Mouse (Mus musculus): ENCODE results near the gene Lin52. TPM values are rescaled to one million over a fixed set of nuclear protein-coding genes. Genes with fewer than 3 reads are reported as not detected.

The Lin52 gene
- polyA plus RNA-seq, 1 experiment: 26.3 TPM

DNA sequence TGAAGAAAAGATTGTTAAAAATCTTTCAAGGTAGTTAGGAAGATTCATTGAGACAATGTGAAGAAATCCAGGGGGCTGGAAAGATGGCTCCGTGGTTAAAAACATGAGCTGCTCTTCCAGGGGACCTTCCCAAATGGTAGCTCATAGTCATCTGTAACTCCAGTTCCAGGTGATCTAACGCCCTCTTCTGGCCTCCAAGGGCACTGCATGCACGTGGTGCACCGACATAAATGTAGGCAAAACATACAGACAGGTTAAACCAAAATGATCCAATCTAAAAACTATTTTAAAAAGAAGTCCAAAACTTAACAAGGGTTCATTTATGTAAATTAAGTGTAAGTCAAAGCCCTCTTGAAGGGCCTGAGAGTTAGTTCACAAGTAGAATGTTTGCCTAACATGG, 111.3 kb downstream of the Lin52 start:
- Histone ChIP-seq H3K36me3 (ENCODE audit: control insufficient read depth, insufficient read depth, low read length) (no peaks in the 10 kb centered on the region), H3K4me3 (ENCODE audit: insufficient read depth, low read depth, low read length) (no peak overlapping the region), H3K27me3 (replicated peaks; ENCODE audit: control insufficient read depth, insufficient read depth, low read length) (no peaks in the 10 kb centered on the region), H3K27ac (ENCODE audit: insufficient read depth, low read depth, low read length) (no peak overlapping the region), H3K4me1 (ENCODE audit: control insufficient read depth, insufficient read depth, low read length) (no peaks in the 10 kb centered on the region)
- 61% methylated on average over 4 of the region's 4 CpGs for WGBS
- no peak for TF ChIP-seq POLR2A (IDR thresholded peaks at IDR 0.05; ENCODE audit: low read depth, low read length)
- no peak for TF ChIP-seq CTCF (conservative IDR thresholded peaks at IDR 0.05; ENCODE audit: insufficient read depth, insufficient read length, low read depth, low read length)
- DNase-seq: no peak

DNA sequence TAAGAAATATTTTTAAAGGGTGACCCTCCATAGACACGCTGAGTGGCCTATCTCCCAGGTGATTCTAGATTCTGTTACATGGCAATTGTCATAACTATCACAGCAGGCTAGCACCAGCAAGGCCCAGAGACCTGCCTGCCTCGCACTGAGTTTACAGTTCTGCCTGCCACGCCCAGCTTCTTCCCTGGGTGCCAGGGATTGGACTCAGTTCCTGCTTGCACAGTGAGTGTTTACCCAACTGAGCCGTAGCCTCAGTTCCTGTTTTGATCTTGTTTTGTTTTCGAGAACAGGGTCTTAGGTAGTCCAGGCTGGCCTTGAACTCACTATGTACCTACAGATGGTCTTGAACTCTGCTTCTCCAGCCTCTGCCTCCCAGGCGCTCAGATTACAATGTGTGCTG, 116.4 kb downstream of the Lin52 start:
- Histone ChIP-seq H3K36me3 (ENCODE audit: control insufficient read depth, insufficient read depth, low read length) (no peaks in the 10 kb centered on the region), H3K4me3 (ENCODE audit: insufficient read depth, low read depth, low read length) (no peak overlapping the region), H3K4me1 (ENCODE audit: control insufficient read depth, insufficient read depth, low read length) (no peaks in the 10 kb centered on the region; the same call in 1 of the 2 replicates), H3K27me3 (replicated peaks; ENCODE audit: control insufficient read depth, insufficient read depth, low read length) (peaks cover 20% of the 10 kb centered on the region), H3K27ac (ENCODE audit: insufficient read depth, low read depth, low read length) (no peak overlapping the region)
- DNase-seq: no peak
- 86% methylated on average over 6 of the region's 6 CpGs for WGBS
- TF ChIP-seq CTCF (conservative IDR thresholded peaks at IDR 0.05; ENCODE audit: insufficient read depth, insufficient read length, low read depth, low read length) (no peak), POLR2A (IDR thresholded peaks at IDR 0.05; ENCODE audit: low read depth, low read length) (no peak)

DNA sequence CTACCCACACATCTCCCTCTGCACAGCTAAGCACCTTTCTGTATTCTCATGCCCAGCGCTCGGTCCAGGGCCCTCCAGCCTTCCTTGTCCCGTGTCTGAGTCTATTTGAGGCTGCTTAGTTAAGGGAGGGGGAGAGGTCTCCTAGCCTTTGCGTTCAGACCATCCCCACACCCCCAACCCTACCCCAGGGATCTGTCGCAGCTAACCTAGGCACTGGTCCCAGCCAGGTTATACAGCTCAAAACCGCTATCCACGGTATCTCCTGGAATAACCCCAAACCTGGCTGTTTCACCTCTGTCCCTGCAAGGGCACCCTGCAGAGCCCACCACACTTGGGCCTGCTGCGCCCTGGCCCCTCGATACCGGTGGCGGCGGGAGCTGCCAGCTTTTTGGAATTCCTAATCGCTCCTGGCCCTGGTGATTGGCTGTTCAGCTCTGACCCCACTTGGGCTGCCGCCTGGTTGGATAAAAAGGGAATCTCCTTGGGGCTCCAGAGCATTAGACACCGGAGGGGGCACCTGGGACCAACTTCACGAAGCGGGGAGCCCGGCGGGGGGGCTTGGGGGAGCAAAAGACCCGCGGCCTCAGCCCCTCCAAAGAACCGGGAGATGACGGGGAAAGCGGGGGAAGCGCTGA, 118.2 kb downstream of the Lin52 start, which contains the start of gene Vsx2:
TSS of gene Vsx2 (plus strand) at position 427 of the 635 bp plus-strand sequence.
- no peak for DNase-seq
- Histone ChIP-seq H3K27ac (ENCODE audit: insufficient read depth, low read depth, low read length) (no peak within 1 kb of the TSS), H3K4me3 (ENCODE audit: insufficient read depth, low read depth, low read length) (no peak within 1 kb of the TSS), H3K36me3 (ENCODE audit: control insufficient read depth, insufficient read depth, low read length) (no peaks in the 10 kb centered on the region), H3K4me1 (ENCODE audit: control insufficient read depth, insufficient read depth, low read length) (no peaks in the 10 kb centered on the region; the same call in 1 of the 2 replicates), H3K27me3 (replicated peaks; ENCODE audit: control insufficient read depth, insufficient read depth, low read length) (peaks cover 20% of the 10 kb centered on the region)
- TF ChIP-seq CTCF (conservative IDR thresholded peaks at IDR 0.05; ENCODE audit: insufficient read depth, insufficient read length, low read depth, low read length) (no peak), POLR2A (IDR thresholded peaks at IDR 0.05; ENCODE audit: low read depth, low read length) (no peak)
- 8% methylated on average over 25 of the region's 25 CpGs for WGBS

DNA sequence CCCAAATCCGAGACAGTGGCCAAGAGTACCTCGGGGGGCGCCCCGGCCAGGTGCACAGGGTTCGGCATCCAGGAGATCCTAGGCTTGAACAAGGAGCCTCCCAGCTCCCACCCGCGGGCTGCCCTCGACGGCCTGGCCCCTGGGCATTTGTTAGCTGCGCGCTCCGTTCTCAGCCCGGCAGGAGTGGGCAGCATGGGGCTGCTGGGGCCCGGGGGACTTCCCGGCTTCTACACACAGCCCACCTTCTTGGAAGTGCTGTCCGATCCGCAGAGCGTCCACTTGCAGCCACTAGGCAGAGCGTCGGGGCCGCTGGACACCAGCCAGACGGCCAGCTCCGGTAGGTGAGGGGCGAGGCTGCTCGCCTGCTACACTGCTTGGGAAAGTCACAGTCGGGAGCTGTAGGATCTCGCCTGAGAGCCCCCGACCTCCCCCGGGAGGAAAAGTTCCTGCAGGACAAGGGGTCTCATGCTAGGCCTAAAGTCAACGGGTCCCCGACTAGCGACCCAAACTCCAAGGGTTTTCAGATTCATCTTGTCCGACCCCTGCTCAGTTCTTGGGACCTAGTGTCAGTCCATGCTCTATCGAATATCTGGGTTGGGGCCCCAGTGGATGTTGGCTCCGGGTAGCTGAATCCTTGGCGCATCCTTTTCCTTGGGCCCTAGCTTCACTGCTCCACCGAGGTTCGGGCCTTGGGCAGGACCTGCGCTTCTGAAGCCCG, 118.9 kb downstream of the Lin52 start:
- WGBS: 4% methylated on average over 40 of the region's 40 CpGs
- Histone ChIP-seq H3K36me3 (ENCODE audit: control insufficient read depth, insufficient read depth, low read length) (no peaks in the 10 kb centered on the region), H3K27ac (ENCODE audit: insufficient read depth, low read depth, low read length) (no peak overlapping the region), H3K27me3 (replicated peaks; ENCODE audit: control insufficient read depth, insufficient read depth, low read length) (peaks cover 20% of the 10 kb centered on the region), H3K4me1 (ENCODE audit: control insufficient read depth, insufficient read depth, low read length) (no peaks in the 10 kb centered on the region; the same call in 1 of the 2 replicates), H3K4me3 (ENCODE audit: insufficient read depth, low read depth, low read length) (no peak overlapping the region)
- no peak for DNase-seq
- TF ChIP-seq POLR2A (IDR thresholded peaks at IDR 0.05; ENCODE audit: low read depth, low read length): no peak
- TF ChIP-seq CTCF (conservative IDR thresholded peaks at IDR 0.05; ENCODE audit: insufficient read depth, insufficient read length, low read depth, low read length): no peak

DNA sequence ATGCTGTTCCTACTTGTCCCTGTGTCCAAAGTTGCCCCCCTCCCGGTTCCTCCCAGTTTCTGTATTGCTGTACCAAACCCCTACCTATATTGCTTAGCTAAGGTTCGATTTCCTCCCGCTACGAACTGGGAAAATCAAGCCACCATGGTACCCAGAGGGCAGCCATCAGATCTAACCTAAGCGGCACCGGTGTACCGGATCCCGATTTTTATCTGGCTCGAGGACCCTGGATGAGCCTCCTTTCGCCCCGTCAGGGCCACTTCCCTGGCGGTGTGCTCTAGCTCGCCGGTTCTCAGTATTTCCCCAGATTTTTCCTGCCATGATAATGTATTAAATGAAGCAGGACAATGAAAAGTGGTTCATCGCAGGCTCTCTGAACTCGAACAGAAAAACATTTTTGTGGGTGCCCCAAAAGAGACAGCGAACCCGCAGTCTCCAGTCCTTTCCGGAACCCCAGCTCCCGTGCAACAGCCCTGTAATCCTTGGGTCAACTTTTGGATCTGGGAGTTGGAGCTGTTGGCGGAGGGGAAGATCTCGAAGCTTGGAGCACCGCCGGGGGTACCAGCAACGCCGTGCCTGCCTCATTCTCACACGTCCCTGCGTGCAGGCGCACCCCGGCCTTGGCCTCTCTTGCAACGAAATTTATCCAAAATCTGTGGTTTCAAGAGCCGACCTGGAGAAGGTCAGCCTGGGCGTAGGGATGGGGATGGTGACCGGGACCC, 119.6 kb downstream of the Lin52 start:
- DNase-seq: no peak
- peaks cover 20% of the 10 kb centered on the region for H3K27me3 ChIP-seq (replicated peaks; ENCODE audit: control insufficient read depth, insufficient read depth, low read length)
- no peaks in the 10 kb centered on the region for H3K36me3 ChIP-seq (ENCODE audit: control insufficient read depth, insufficient read depth, low read length)
- no peak for TF ChIP-seq POLR2A (IDR thresholded peaks at IDR 0.05; ENCODE audit: low read depth, low read length)
- no peak for TF ChIP-seq CTCF (conservative IDR thresholded peaks at IDR 0.05; ENCODE audit: insufficient read depth, insufficient read length, low read depth, low read length)
- 8% methylated on average over 34 of the region's 34 CpGs for WGBS
- H3K4me1 ChIP-seq (ENCODE audit: control insufficient read depth, insufficient read depth, low read length): no peaks in the 10 kb centered on the region; the same call in 1 of the 2 replicates
- H3K27ac ChIP-seq (ENCODE audit: insufficient read depth, low read depth, low read length): no peak overlapping the region
- H3K4me3 ChIP-seq (ENCODE audit: insufficient read depth, low read depth, low read length): no peak overlapping the region

DNA sequence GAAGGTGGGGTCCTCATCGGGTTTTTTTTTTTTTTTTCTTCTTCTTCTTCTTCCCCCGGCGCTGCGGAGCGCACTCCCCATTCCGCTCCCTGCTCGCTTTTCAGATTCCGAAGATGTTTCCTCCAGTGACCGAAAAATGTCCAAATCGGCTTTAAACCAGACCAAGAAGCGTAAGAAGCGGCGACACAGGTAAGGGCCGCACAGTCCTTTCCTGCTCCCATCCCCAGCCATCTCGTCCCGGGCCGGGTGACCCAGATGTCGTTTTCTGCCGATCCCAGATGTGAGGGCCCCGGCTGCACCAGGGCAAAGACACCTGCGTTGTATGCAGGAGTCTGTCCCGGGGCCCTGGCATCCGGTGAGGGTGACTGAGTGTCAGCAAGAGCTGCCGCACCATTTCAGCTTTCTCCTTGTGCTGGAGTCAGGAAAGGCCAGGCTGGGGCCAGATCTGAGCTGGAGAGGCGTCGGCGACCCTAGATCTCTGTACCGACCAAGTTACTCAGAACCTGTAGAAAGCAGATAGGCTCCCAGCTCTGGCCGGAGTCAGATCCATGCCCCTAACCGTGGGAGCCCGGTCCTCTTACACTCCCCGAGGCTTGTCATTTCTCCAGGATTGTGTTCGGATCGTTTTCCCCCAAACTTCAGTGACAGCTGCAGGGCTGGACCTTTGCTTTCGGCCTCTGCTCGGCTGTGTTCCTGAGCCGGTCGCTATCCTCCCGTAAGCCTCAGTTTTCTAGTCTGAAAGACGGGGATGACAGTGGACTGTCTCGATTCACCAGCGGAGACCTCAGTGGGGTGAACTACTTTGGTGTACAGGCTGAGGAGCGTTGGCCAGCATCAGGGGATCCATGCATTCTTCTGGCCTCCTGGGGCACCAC, 120.5 kb downstream of the Lin52 start:
- Histone ChIP-seq H3K27me3 (replicated peaks; ENCODE audit: control insufficient read depth, insufficient read depth, low read length) (peaks cover 20% of the 10 kb centered on the region), H3K4me3 (ENCODE audit: insufficient read depth, low read depth, low read length) (no peak overlapping the region), H3K27ac (ENCODE audit: insufficient read depth, low read depth, low read length) (no peak overlapping the region), H3K4me1 (ENCODE audit: control insufficient read depth, insufficient read depth, low read length) (no peaks in the 10 kb centered on the region; the same call in 1 of the 2 replicates), H3K36me3 (ENCODE audit: control insufficient read depth, insufficient read depth, low read length) (no peaks in the 10 kb centered on the region)
- TF ChIP-seq POLR2A (IDR thresholded peaks at IDR 0.05; ENCODE audit: low read depth, low read length) (no peak), CTCF (conservative IDR thresholded peaks at IDR 0.05; ENCODE audit: insufficient read depth, insufficient read length, low read depth, low read length) (no peak)
- no peak for DNase-seq
- WGBS: 8% methylated on average over 43 of the region's 43 CpGs
